ENCODE assay signal across 8 mouse cellular contexts in the genomic region with DNA sequence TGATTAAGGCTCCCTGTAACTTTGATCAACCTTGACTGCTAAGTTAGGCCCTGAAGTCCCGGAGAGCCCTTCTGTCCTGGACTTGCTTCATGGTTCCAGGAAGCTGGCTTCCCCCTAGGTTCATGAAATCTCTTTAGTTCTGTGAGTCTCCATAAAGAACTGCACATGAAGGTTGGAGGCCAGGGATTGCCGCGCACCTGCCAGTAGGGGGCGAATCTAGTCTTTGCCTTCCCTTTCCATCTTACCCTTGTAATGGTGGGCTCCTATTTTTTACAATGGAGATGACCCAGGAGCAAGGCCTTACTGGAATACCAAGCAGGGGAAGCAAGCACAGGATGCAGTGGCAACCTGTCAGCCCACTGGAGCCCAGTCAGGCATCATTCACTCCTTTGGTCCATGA. TPM values are rescaled to one million over a fixed set of nuclear protein-coding genes. Genes with fewer than 3 reads are reported as not detected.
DNase-seq lines count a peak whose midpoint lies in the region; ATAC-seq and TF ChIP-seq lines count a peak whose summit lies in the region.

No protein-coding gene starts in this region.

- H3K27me3 ChIP-seq in heart, postnatal 0 days (ENCODE audit: control insufficient read depth, insufficient read depth, low read length), result no peaks in the 10 kb centered on the region

- no peaks in the 10 kb centered on the region for H3K36me3 ChIP-seq in heart, postnatal 0 days (replicated peaks; ENCODE audit: control insufficient read depth, insufficient read depth, low read length)

- 45% methylated on average over 4 of the region's 4 CpGs for WGBS in heart, postnatal 0 days

- H3K4me3 ChIP-seq in heart, postnatal 0 days (ENCODE audit: low read depth, low read length), result no peak overlapping the region

- ATAC-seq in heart, postnatal 0 days (ENCODE audit: insufficient read depth, low read depth), result no peak
- ATAC-seq in CD4-positive, CD25-positive, alpha-beta regulatory T cell, adult 4 months, result peak; percentile 54
- peak; percentile 81 for ATAC-seq in megakaryocyte progenitor cell, adult 5-6 weeks (replicated peaks; ENCODE audit: poor library complexity)
- no peak for ATAC-seq in cerebellum, adult (ENCODE audit: insufficient number of reproducible peaks, low FRiP score, low TSS enrichment)

- peak; percentile 52 for TF ChIP-seq CTCF in heart, postnatal 0 days (IDR thresholded peaks at IDR 0.05; ENCODE audit: low read depth)

- no peak overlapping the region for H3K4me2 ChIP-seq in heart, postnatal 0 days (ENCODE audit: low read depth, low read length)

- no peak for TF ChIP-seq EP300 in heart, postnatal 0 days (IDR thresholded peaks at IDR 0.05; ENCODE audit: low read depth)

- DNase-seq in heart, postnatal 0 days (ENCODE audit: low spot score), result no peak
- DNase-seq in heart, postnatal 25 days (ENCODE audit: low spot score), result no peak
- DNase-seq in embryo, embryonic 10.5 days (ENCODE audit: low spot score), result peak; percentile 67
- no peak for DNase-seq in MN1 (ENCODE audit: low spot score)
- no peak for DNase-seq in left cerebral cortex, adult 11 months (ENCODE audit: low spot score)

- H3K27ac ChIP-seq in heart, postnatal 0 days (ENCODE audit: low read depth), result no peak overlapping the region

- no peaks in the 10 kb centered on the region for H3K4me1 ChIP-seq in heart, postnatal 0 days (ENCODE audit: control insufficient read depth, insufficient read depth)

- intact Hi-C loops in heart, postnatal 25 days (cut with DNase I), result loop anchor here (1.0 to 10.0 kb wide), 3 partner anchors 91 to 189 kb away; no protein-coding TSS in a partner anchor

- no peak overlapping the region for H3K9ac ChIP-seq in heart, postnatal 0 days (replicated peaks; ENCODE audit: low read depth, low read length)

- no peaks in the 10 kb centered on the region for H3K9me3 ChIP-seq in heart, postnatal 0 days (replicated peaks; ENCODE audit: control insufficient read depth, low read length)

RNA-seq across cellular contexts. Expression of a gene that starts 40.0 kb away (rescaled TPM):
- 60.3 and 75.3 TPM in 2 replicates for total RNA-seq in heart, postnatal 0 days (2014; rRNA removed; ENCODE audit: low replicate concordance)
- 43.8 and 46.3 TPM in 2 replicates for polyA plus RNA-seq in heart, postnatal 0 days (2015; fragmentation: Nextera tagmentation; extraction: Ambion mirVana)
- total RNA-seq in heart, postnatal 25 days (2021), result 100 to 1,000 TPM; 220 to 262 TPM
- 10 to 100 TPM in 1 of 2 experiments, 1 to 10 TPM in 1; 9.6 to 11.5 TPM for polyA plus RNA-seq in CD4-positive, CD25-positive, alpha-beta regulatory T cell, adult 4 months (2017; shearing (Covaris generic))
- total RNA-seq in megakaryocyte progenitor cell, adult 5-6 weeks (2015), result 6.8 and 8.5 TPM in 2 replicates
- 6.2 and 6.4 TPM in 2 replicates for total RNA-seq in megakaryocyte progenitor cell, adult 5-6 weeks (2017)

RNA-seq across cellular contexts. Expression of a gene that starts 47.8 kb away (rescaled TPM):
- total RNA-seq in heart, postnatal 0 days (2014; rRNA removed; ENCODE audit: low replicate concordance), result 4.8 and 10.9 TPM in 2 replicates
- 5.3 and 5.4 TPM in 2 replicates for polyA plus RNA-seq in heart, postnatal 0 days (2015; fragmentation: Nextera tagmentation; extraction: Ambion mirVana)
- 1 to 10 TPM; 5.1 to 5.8 TPM for total RNA-seq in heart, postnatal 25 days (2021)
- 10 to 100 TPM; 77.6 to 98.5 TPM for polyA plus RNA-seq in CD4-positive, CD25-positive, alpha-beta regulatory T cell, adult 4 months (2017; shearing (Covaris generic))
- 8.4 and 8.8 TPM in 2 replicates for total RNA-seq in megakaryocyte progenitor cell, adult 5-6 weeks (2015)
- 9.8 and 11.2 TPM in 2 replicates for total RNA-seq in megakaryocyte progenitor cell, adult 5-6 weeks (2017)

Comparison
In these comparisons a context has a peak if more than half of its experiments do, and no peak if none do; other contexts are left out.
1. ATAC-seq: peak in CD4-positive, CD25-positive, alpha-beta regulatory T cell, adult 4 months (single experiment) and megakaryocyte progenitor cell, adult 5-6 weeks (single experiment); none in heart, postnatal 0 days (single experiment) and cerebellum, adult (single experiment).